ENCODE assay signal across 11 mouse cellular contexts in genomic region chr10:94107168-94107567, GRCm38 (mm10). TPM values are rescaled to one million over a fixed set of nuclear protein-coding genes. Genes with fewer than 3 reads are reported as not detected.
DNase-seq lines count a peak whose midpoint lies in the region; ATAC-seq and TF ChIP-seq lines count a peak whose summit lies in the region.
"Had no signal": no experiment of that assay in that cellular context is flagged by ENCODE, and none has a peak within 500 bp of the region (broad histone marks: within the 10 kb centered on the region; RNA-seq: fewer than 3 reads in every experiment).

No protein-coding gene starts in this region.

- no peak overlapping the region for H3K9ac ChIP-seq in kidney, embryonic 15.5 days
- no peak overlapping the region for H3K9ac ChIP-seq in midbrain, embryonic 15.5 days
- H3K9ac ChIP-seq: forebrain, postnatal 0 days had no signal

- H3K9me3 ChIP-seq in kidney, embryonic 15.5 days (replicated peaks): no peaks in the 10 kb centered on the region
- H3K9me3 ChIP-seq in midbrain, embryonic 15.5 days: no peaks in the 10 kb centered on the region

- peak overlapping the region; percentile 40 for H3K4me3 ChIP-seq in gastrocnemius, adult 2 months
- H3K4me3 ChIP-seq in kidney, embryonic 15.5 days (replicated peaks): no peak overlapping the region
- H3K4me3 ChIP-seq in midbrain, embryonic 15.5 days: no peak overlapping the region
- H3K4me3 ChIP-seq: layer of hippocampus, adult 2 months had no signal

- peak overlapping the region; percentile 46 for H3K27ac ChIP-seq in gastrocnemius, adult 2 months
- H3K27ac ChIP-seq in kidney, embryonic 15.5 days: 0 out of 2 replicates have a peak overlapping the region, but pooled peaks have one; percentile 9
- H3K27ac ChIP-seq in midbrain, embryonic 15.5 days: no peak overlapping the region
- H3K27ac ChIP-seq: layer of hippocampus, adult 2 months had no signal

- TF ChIP-seq CTCF in gastrocnemius, adult 2 months (IDR thresholded peaks at IDR 0.05): no peak

- no peak overlapping the region for H3K4me2 ChIP-seq in kidney, embryonic 15.5 days
- H3K4me2 ChIP-seq in midbrain, embryonic 15.5 days: no peak overlapping the region

- H3K36me3 ChIP-seq in kidney, embryonic 15.5 days: peaks cover 11% of the 10 kb centered on the region; the same call in 1 of the 2 replicates
- no peaks in the 10 kb centered on the region for H3K36me3 ChIP-seq in midbrain, embryonic 15.5 days (replicated peaks)

- intact Hi-C loops in gastrocnemius, adult 2 months (cut with DNase I): no loop called here

- peak; percentile 86 for ATAC-seq in granulocyte monocyte progenitor cell, adult 5-6 weeks (replicated peaks; ENCODE audit: poor library complexity, severe bottlenecking)
- ATAC-seq in kidney, embryonic 15.5 days (replicated peaks; ENCODE audit: low FRiP score): no peak
- ATAC-seq in midbrain, embryonic 15.5 days (replicated peaks): no peak
- ATAC-seq: forebrain, postnatal 0 days had no signal

- DNase-seq in gastrocnemius, adult 2 months: no peak
- DNase-seq in gastrocnemius, adult 8-10 months (ENCODE audit: low spot score in 2 of 2): no peak
- DNase-seq in lung, postnatal 14 days: peak; percentile 39
- no peak for DNase-seq in urinary bladder, postnatal 36 days (ENCODE audit: low spot score in 2 of 2)
- DNase-seq in Muller cell, postnatal 12 days (ENCODE audit: inconsistent ontology term): no peak
- DNase-seq: forebrain, postnatal 0 days; midbrain, embryonic 14.5 days had no signal

- H3K4me1 ChIP-seq in kidney, embryonic 15.5 days: no peaks in the 10 kb centered on the region
- H3K4me1 ChIP-seq in midbrain, embryonic 15.5 days: no peaks in the 10 kb centered on the region

- no peaks in the 10 kb centered on the region for H3K27me3 ChIP-seq in kidney, embryonic 15.5 days
- no peaks in the 10 kb centered on the region for H3K27me3 ChIP-seq in midbrain, embryonic 15.5 days (replicated peaks)

- WGBS in kidney, embryonic 15.5 days: 24% methylated on average over 4 of the region's 4 CpGs
- WGBS in midbrain, embryonic 15.5 days: 77% methylated on average over 4 of the region's 4 CpGs

RNA-seq across cellular contexts. Expression of gene Nr2c1, which starts 40.7 kb away (rescaled TPM):
- total RNA-seq in gastrocnemius, adult 2 months (2021): 1 to 10 TPM; 5.5 to 7.0 TPM
- 1 to 10 TPM; 5.5 to 5.9 (median 5.8) TPM for total RNA-seq in gastrocnemius, adult 8-10 months (2022)
- 5.5 and 10.2 TPM in 2 replicates for total RNA-seq in granulocyte monocyte progenitor cell, adult 5-6 weeks (2014; fragmentation: Nextera tagmentation)
- total RNA-seq in granulocyte monocyte progenitor cell, adult 5-6 weeks (2017): 5.2 and 8.0 TPM in 2 replicates
- 8.5 and 9.7 TPM in 2 replicates for polyA plus RNA-seq in kidney, embryonic 15.5 days (2015; fragmentation: Nextera tagmentation; extraction: Ambion mirVana)
- 8.0 and 8.2 TPM in 2 replicates for polyA plus RNA-seq in midbrain, embryonic 15.5 days (2015; fragmentation: Nextera tagmentation; extraction: Ambion mirVana)
